Mouse (Mus musculus) forebrain, embryonic 15.5 days (tissue): ENCODE results near the gene Txndc12. TPM values are rescaled to one million over a fixed set of nuclear protein-coding genes. Genes with fewer than 3 reads are reported as not detected.

Experiments
- ATAC-seq: fragments of 200-750 bp; cut with Nextera tagmentation; replicated peaks from 2 replicates; pipeline ENCODE4 v1.8.0; 2017; ENCODE audit warnings: mild to moderate bottlenecking, moderate TSS enrichment, moderate library complexity
- H3K27ac ChIP-seq: fragments of 300-500 bp; sonication (generic); replicated peaks from 2 replicates; pipeline ENCODE4 v1.5.1; 2015; ENCODE audit warnings: mild to moderate bottlenecking, inconsistent platforms
- H3K27me3 ChIP-seq: fragments of 300-500 bp; sonication (generic); 2 replicates; pipeline ENCODE4 v1.6.1; 2015; ENCODE audit warnings: inconsistent platforms
- H3K36me3 ChIP-seq: fragments of 300-500 bp; sonication (generic); 2 replicates; pipeline ENCODE4 v1.6.1; 2015; ENCODE audit warnings: mild to moderate bottlenecking, inconsistent platforms
- H3K4me1 ChIP-seq: fragments of 300-500 bp; sonication (generic); 2 replicates; pipeline ENCODE4 v1.6.1; 2015; ENCODE audit warnings: inconsistent platforms
- H3K4me2 ChIP-seq: fragments of 300-500 bp; sonication (generic); replicated peaks from 2 replicates; pipeline ENCODE4 v1.6.1; 2015; ENCODE audit warnings: mild to moderate bottlenecking, inconsistent platforms
- H3K4me3 ChIP-seq: fragments of 300-500 bp; sonication (generic); 2 replicates; pipeline ENCODE4 v1.5.1; 2015; ENCODE audit warnings: mild to moderate bottlenecking, inconsistent platforms
- H3K9ac ChIP-seq: fragments of 300-500 bp; sonication (generic); replicated peaks from 2 replicates; pipeline ENCODE4 v1.6.1; 2015; ENCODE audit warnings: mild to moderate bottlenecking, inconsistent platforms
- H3K9me3 ChIP-seq: fragments of 300-500 bp; sonication (generic); 2 replicates; pipeline ENCODE4 v1.6.1; 2016; ENCODE audit warnings: inconsistent platforms
- WGBS: fragments of 180-500 bp; shearing (Covaris S2); methylation state at CpG from one replicate; pipeline ENCODE4 v1.1.7; 2015; ENCODE audit warnings: mixed read lengths; 5-methylcytosine and 5-hydroxymethylcytosine counted together
- polyA plus RNA-seq: library from polyadenylated mRNA; unstranded; fragments of >200 nt; fragmentation: Nextera tagmentation; extraction: Ambion mirVana; gene quantifications from 2 replicates; pipeline ENCODE4 v1.2.1, GENCODE M21; 2015

Gene Txndc12
- polyA plus RNA-seq, 1 experiment from 2014 or later, result 90.0 TPM

DNA sequence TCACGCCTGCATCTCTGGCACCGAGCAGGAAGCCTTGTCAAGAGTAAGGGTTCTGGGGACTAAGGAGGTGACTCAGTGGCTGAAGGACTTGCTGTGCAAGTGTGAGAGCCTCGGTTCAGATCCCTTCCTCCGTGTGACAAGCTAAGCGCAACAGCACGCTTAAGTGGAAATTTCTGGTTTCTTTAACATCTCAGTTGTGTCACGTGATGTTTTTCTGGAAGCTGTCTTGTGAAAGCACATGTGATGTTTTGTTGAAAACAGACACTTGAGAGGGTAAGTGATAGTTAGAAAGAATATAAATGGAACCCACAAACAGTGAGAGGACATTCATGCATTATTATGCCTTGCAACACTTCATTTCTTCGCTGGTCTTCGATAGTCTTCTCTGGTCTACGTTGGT, 70.4 kb downstream of the Txndc12 start:
- Histone ChIP-seq H3K27me3 (no peaks in the 10 kb centered on the region), H3K27ac (no peak overlapping the region), H3K4me2 (no peak overlapping the region), H3K4me1 (peaks cover 7% of the 10 kb centered on the region; the same call in 1 of the 2 replicates), H3K9ac (no peak overlapping the region), H3K4me3 (no peak overlapping the region), H3K9me3 (no peaks in the 10 kb centered on the region), H3K36me3 (no peaks in the 10 kb centered on the region)
- ATAC-seq, result no peak
- 90% methylated on average over 10 of the region's 10 CpGs for WGBS

DNA sequence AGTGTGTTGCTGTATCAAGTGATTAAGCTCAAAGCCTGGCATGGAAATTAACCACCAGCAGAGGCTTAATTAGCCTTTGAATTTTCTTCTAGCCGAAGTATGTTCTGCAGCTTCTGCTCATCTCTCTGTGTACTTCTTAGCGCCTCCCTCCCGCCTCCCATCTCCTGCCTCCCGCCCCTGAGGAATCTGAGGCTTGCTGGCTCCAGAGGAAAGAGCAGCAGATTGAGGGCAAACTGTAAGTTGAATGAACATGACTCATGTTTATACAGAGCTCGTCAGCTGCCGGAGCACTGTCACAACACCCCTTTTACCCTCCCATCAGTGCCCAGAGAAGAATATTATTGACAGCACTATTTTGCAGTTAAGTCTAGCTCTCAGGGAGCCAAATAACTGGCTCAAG, 71.5 kb downstream of the Txndc12 start:
- no peaks in the 10 kb centered on the region for H3K27me3 ChIP-seq
- peak; percentile 78 for ATAC-seq
- H3K9me3 ChIP-seq, result no peaks in the 10 kb centered on the region
- WGBS, result 13% methylated on average over 6 of the region's 6 CpGs
- peaks cover 7% of the 10 kb centered on the region; the same call in 1 of the 2 replicates for H3K4me1 ChIP-seq
- no peaks in the 10 kb centered on the region for H3K36me3 ChIP-seq
- no peak overlapping the region for H3K4me3 ChIP-seq
- H3K9ac ChIP-seq, result no peak overlapping the region
- H3K27ac ChIP-seq, result peak overlapping the region; percentile 15; the same call in 1 of the 2 replicates
- H3K4me2 ChIP-seq, result no peak overlapping the region

DNA sequence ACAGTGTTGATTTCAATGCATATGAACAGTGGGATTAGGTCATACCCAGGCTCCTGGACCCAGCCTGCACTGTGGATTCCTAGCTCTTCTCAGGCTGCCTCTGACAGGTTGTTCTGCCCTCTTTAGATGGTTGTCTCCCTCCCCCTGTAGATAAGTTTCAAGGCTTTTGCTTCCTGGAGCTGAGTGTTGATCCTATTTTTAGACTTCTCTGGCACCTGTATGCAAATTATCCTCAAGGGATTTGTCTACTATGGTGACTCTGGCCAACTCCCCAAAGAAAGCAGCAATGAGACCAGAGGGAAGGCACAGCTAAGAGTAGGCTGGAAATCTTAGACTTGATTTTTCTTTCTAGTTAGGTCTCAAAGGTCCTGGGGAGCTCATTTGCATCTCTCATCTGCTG, 73.1 kb downstream of the Txndc12 start:
- H3K36me3 ChIP-seq, result no peaks in the 10 kb centered on the region
- H3K9ac ChIP-seq, result no peak overlapping the region
- no peak overlapping the region for H3K4me2 ChIP-seq
- peaks cover 7% of the 10 kb centered on the region; the same call in 1 of the 2 replicates for H3K4me1 ChIP-seq
- H3K27me3 ChIP-seq, result no peaks in the 10 kb centered on the region
- H3K4me3 ChIP-seq, result no peak overlapping the region
- ATAC-seq, result no peak
- H3K27ac ChIP-seq, result no peak overlapping the region
- H3K9me3 ChIP-seq, result no peaks in the 10 kb centered on the region

DNA sequence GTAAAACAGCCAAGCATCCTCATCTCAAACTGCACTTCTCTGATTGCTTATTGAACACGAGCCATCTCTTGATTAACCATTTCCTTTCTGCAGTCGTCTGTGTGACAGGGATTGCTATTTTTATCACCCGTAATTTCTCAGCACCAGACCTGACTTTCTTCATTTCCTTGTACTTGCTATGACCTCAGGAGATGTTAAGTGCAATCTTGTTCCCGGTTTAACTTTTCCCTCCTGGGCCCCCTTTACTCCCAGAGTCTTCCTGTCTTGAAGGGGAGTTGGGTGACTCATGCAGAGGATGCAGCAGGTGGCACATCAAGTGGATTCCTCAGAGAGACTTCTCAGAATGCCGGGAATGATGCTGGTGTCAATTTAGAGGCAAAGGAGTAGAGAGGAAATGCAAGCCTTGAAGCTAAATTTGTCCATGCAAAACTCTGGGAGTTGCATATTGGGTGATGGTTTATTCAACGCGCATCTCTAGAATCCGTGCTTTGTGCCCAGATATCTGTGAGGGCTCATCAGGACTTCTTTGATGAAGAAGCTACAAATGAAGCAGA, 75.5 kb downstream of the Txndc12 start:
- Histone ChIP-seq H3K27me3 (no peaks in the 10 kb centered on the region), H3K4me3 (no peak overlapping the region), H3K9ac (no peak overlapping the region), H3K36me3 (no peaks in the 10 kb centered on the region), H3K9me3 (no peaks in the 10 kb centered on the region), H3K27ac (no peak overlapping the region), H3K4me1 (peaks cover 7% of the 10 kb centered on the region; the same call in 1 of the 2 replicates), H3K4me2 (no peak overlapping the region)
- WGBS, result 77% methylated on average over 8 of the region's 8 CpGs
- ATAC-seq, result no peak

Other genes with a start within 250 kb of the Txndc12 start
- 21.6 and 21.8 TPM in 2 replicates for gene Cc2d1b, start 214.7 kb upstream of the Txndc12 start, polyA plus RNA-seq
- gene 3110021N24Rik, start 115.0 kb upstream of the Txndc12 start, polyA plus RNA-seq, result 2.0 and 2.1 TPM in 2 replicates
- gene Zfyve9, start 53.8 kb upstream of the Txndc12 start, polyA plus RNA-seq, result 6.1 and 6.6 TPM in 2 replicates
- 224 and 233 TPM in 2 replicates for gene Btf3l4, start 987 bp upstream of the Txndc12 start, polyA plus RNA-seq
- 33.2 and 33.9 TPM in 2 replicates for gene Kti12, start 13.2 kb downstream of the Txndc12 start, polyA plus RNA-seq
- gene A730015C16Rik, start 14.0 kb downstream of the Txndc12 start, polyA plus RNA-seq, result 1.2 and 2.2 TPM in 2 replicates
- gene Rab3b, start 44.5 kb downstream of the Txndc12 start, polyA plus RNA-seq, result 79.2 and 90.5 TPM in 2 replicates
- 78.0 and 83.4 TPM in 2 replicates for gene Nrd1, start 166.1 kb downstream of the Txndc12 start, polyA plus RNA-seq